Mouse (Mus musculus): Measurements from ENCODE around the gene Gns.

Gns gene

GRCm38 (mm10) chr10:121429981-121430682 lies 65.2 kb downstream of the Gns start:
- DNase-seq (ENCODE audit: low spot score in 2 of 2), result no peak

- no peak for DNase-seq (ENCODE audit: low spot score in 2 of 2)
Observed at GRCm38 (mm10) chr10:121430764-121431540, 66.1 kb downstream of the Gns start.

GRCm38 (mm10) chr10:121432041-121432634 lies 67.2 kb downstream of the Gns start:
- DNase-seq (ENCODE audit: low spot score in 2 of 2), result no peak

- no peak for DNase-seq (ENCODE audit: low spot score in 2 of 2)
Observed at GRCm38 (mm10) chr10:121432635-121433280, 67.9 kb downstream of the Gns start.

- DNase-seq (ENCODE audit: low spot score in 2 of 2), result no peak
Observed at GRCm38 (mm10) chr10:121434441-121435103, 69.7 kb downstream of the Gns start.

GRCm38 (mm10) chr10:121435546-121436257 lies 70.8 kb downstream of the Gns start:
- DNase-seq (ENCODE audit: low spot score in 2 of 2), result no peak

- no peak for DNase-seq (ENCODE audit: low spot score in 2 of 2)
Observed at GRCm38 (mm10) chr10:121436258-121436645, 71.4 kb downstream of the Gns start.

- DNase-seq (ENCODE audit: low spot score in 2 of 2), result no peak
Observed at GRCm38 (mm10) chr10:121436693-121437092, 71.8 kb downstream of the Gns start.

- DNase-seq (ENCODE audit: low spot score in 2 of 2), result no peak
Observed at GRCm38 (mm10) chr10:121438109-121438508, 73.2 kb downstream of the Gns start.

GRCm38 (mm10) chr10:121439310-121439731 lies 74.4 kb downstream of the Gns start:
- no peak for DNase-seq (ENCODE audit: low spot score in 2 of 2)

- no peak for DNase-seq (ENCODE audit: low spot score in 2 of 2)
Observed at GRCm38 (mm10) chr10:121443791-121444190, 78.9 kb downstream of the Gns start.

GRCm38 (mm10) chr10:121444198-121444597 lies 79.3 kb downstream of the Gns start:
- no peak for DNase-seq (ENCODE audit: low spot score in 2 of 2)

- DNase-seq (ENCODE audit: low spot score in 2 of 2), result no peak
Observed at GRCm38 (mm10) chr10:121445808-121446207, 80.9 kb downstream of the Gns start.
